Mouse (Mus musculus) embryo, embryonic 10.5 days (tissue): Measurements from ENCODE around the gene Pde3b.
"Not testable (repeated sequence)": the region's sequence is repeated elsewhere in the genome, so short reads cannot be mapped to it uniquely, and the experiment has no call there.

ENCODE experiments used
- DNase-seq: peaks from one replicate; pipeline ENCODE4 v3.0.0-alpha.2; 2015; ENCODE audit warnings: low spot score

Gene Pde3b

GRCm38 (mm10) chr7:114414421-114415335 is at the start of gene Pde3b:
Gene Pde3b (plus strand): TSS chr7:114415281.
- DNase-seq = peak; percentile 82

GRCm38 (mm10) chr7:114402130-114402529 is 13.0 kb upstream of the Pde3b start:
- no peak for DNase-seq

- DNase-seq = peak; percentile 56
These were observed 397 bp downstream of the Pde3b start for GRCm38 (mm10) chr7:114415336-114416020.

- peak; percentile 55 for DNase-seq
These were observed 1.2 kb downstream of the Pde3b start for GRCm38 (mm10) chr7:114416021-114416845.

DNA sequence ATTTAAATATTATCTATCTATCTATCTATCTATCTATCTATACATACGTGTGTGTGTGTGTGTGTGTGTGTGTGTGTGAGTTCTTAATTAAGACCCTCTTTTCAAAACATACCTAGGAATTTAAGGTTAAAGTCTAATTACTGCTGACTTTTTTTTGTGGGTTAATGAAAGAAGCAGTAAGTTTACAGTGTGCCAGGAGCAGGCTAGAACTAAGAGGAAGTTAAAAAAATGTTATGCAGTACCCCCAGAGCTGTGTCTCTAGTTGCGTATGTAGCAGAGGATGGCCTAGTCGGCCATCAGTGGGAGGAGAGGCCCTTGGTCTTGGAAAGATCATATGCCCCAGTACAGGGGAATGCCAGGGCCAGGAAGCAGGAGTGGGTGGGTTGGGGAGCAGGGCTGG is 4.2 kb downstream of the Pde3b start:
- not testable (repeated sequence) for DNase-seq

- peak; percentile 13 for DNase-seq
These were observed 5.8 kb downstream of the Pde3b start for GRCm38 (mm10) chr7:114420918-114421317.

- no peak for DNase-seq
These were observed 7.1 kb downstream of the Pde3b start for GRCm38 (mm10) chr7:114422224-114422623.

DNA sequence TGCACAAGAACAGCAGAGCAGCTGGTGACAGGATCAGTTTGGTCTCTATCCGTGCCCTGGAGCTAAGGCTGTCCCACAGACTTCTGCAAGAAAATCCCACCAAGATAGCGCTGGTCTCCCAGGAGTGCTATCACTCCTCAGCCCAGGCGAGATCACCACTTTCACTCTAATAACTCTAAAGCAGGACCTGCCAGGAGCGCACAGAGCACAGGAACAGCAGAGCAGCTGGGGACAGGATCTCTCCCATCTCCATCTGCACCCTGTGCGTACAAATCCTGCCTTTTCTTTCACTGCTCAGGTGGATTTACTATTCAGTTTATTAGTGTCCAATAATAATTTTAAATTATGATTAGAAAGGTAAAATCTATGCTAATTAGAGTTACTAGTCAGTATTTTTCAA is 14.7 kb downstream of the Pde3b start:
- DNase-seq = no peak

DNA sequence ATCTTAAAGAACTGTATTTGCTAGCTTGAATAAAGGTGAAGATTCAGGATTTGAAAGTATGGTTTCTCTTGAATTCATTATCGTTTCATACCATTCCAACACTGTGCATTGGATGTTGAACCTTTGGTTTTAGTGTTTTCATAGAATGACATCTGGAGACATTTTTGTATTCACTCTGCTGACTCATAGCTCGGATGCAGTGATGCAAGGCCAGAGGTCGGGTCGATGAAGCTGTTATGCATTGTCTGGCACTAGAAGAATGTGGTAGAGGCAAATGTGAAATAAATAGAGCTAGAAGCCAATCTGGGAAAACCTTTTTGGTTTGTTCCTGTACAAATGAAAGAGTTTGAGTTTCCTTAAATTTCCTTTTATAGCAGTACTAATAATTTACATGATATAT is 16.9 kb downstream of the Pde3b start:
- DNase-seq = peak; percentile 27

DNA sequence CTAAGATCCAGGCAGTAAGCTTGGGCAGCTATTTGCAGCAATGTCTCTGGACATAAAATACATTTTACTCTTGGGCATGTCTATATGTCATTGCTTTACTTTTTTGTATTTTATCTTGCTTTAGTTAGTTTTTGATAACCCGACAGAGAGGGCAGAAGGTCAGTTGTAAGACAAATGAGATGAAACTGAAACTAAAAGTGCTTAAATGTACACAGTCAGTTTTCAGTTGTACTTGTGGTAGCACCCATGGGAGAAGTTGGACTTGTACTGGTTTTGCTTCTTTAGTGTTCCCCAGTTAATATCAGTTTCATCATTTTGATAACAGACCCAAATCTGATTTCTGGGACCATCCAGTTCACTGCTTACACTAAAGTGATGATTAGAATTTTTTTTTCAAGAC is 24.6 kb downstream of the Pde3b start:
- no peak for DNase-seq

GRCm38 (mm10) chr7:114440494-114440893 is 25.4 kb downstream of the Pde3b start:
- DNase-seq = no peak

DNA sequence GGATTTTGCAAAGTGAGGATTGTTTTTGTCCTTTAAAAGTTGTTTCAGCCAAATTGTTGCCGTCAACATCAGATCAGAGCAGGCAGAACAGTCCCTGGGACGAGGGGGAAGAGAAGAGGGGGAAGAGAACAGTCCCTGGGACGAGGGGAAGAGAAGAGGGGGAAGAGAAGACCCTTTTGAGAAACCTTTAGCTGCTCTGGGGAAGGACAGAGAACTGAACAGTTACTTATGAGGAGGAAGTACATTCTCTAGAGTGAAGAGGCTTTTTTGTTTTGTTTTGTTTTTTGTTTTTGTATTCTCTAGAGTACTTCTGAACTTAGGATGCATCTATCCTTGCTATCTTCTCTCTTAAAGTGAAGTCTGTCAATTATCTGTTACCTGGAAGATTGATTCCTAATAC is 37.8 kb downstream of the Pde3b start:
- no peak for DNase-seq

DNA sequence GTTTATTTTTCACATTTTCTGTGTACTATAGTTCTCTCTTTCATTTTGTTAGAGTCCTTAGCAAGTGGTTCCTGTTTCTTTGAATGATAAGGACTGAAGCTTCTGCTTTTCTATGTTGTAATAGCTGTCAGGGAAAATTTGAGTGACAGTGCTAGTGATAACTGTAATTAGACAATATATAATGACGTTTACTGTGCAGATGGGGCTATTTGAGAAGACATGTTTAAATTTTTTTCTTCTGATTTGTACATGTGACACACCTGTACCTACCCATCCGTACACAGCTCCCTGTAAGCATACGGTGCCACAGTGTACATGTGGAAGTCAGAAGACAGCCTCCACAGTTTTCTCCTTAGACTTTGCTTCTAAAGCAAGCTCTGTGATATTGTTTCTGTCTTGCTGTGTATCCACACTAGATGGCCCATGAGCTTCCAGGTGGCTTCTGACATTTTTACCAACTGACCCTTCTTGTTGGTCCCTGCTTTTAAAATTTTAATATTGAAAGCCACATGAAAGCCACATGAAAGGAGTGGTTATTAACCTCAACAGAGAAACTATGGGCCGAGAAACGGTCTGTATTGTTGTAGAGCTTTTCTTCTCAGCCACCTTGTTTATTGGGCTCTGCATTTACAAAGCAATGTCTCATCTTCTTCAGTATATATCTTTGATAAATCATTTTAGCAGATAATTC is 38.4 kb downstream of the Pde3b start:
- no peak for DNase-seq

GRCm38 (mm10) chr7:114454858-114455257 is 39.8 kb downstream of the Pde3b start:
- DNase-seq = no peak

DNA sequence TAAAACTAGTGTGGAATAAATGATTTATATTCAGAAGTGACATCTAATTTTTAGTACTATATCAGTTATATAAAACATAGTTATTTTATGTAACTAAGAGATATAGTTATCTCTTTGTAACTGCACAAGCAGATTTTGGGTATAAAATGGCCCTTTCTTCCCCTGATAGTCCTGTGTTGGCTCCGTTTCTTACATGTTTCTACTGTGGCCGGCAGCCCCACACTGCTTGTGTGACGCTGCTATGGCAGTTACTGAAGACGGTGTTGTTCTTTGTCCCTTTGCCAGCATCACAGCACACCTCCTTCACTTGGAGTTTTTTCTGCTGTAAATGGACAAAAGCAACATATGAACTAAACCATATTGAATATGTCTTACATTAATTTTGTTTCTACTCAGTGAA is 41.8 kb downstream of the Pde3b start:
- DNase-seq = no peak

- DNase-seq = no peak
These were observed 44.8 kb downstream of the Pde3b start for GRCm38 (mm10) chr7:114459909-114460308.

GRCm38 (mm10) chr7:114461727-114462126 is 46.6 kb downstream of the Pde3b start:
- DNase-seq = no peak

DNA sequence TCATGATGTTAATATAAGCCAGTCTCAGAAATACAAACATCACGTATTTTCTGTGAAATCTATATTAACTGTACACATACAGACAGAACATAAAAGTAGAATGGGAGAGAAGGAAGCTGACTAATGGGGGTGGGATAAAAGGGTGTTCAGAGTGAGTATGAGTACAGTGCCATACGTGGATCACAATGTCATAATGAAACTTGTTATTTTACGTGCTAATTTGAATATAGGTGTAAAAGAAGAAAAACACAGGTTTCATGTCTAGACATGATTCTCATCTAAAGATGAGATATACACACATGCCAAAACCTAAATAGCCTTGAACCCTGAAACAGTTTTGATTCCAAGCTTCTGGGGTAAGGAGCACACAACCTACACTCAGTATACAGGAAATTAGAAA is 51.3 kb downstream of the Pde3b start:
- no peak for DNase-seq

- no peak for DNase-seq
These were observed 57.4 kb downstream of the Pde3b start for GRCm38 (mm10) chr7:114472471-114472870.

DNA sequence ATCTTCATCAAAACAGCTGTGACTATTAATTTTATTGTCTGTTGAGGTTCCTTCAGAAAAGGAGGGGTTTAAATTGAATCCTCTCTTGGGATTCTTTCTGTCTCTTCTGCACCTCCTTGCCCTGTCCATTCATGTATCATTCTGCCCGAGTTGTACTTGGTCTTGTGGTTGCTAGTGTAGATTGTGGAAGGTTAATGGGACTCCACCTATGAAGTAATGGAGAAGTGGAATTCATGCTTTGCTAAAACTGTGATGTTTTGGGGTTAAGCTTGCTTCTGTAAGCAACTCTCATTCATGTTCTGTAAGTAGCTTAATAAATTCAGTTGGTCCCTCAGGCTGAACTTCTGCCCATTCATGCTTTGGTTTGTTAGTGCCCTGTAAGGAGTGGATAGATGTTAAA is 59.8 kb downstream of the Pde3b start:
- DNase-seq = no peak

- no peak for DNase-seq
These were observed 62.8 kb downstream of the Pde3b start for GRCm38 (mm10) chr7:114477884-114478283.

DNA sequence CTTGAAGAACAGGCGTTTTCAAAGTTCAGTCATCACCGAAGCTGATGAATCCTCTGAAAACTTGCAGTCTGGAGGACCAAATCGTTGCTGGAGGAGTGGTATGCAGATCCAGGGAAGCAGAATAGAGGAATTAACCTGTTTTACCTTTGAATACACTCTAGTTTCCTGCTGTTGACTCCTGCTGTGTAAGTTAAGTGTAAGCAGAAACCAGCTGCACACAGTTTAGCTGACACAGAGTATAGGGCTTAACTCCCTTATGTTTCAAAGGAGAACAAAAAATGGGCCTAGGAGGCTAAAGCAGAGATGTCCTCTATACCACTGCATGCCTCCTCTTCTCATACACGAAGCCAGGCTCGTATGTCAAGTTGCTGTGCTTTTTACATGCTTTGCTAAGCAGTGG is 63.8 kb downstream of the Pde3b start:
- DNase-seq = no peak
